In the genomic region with DNA sequence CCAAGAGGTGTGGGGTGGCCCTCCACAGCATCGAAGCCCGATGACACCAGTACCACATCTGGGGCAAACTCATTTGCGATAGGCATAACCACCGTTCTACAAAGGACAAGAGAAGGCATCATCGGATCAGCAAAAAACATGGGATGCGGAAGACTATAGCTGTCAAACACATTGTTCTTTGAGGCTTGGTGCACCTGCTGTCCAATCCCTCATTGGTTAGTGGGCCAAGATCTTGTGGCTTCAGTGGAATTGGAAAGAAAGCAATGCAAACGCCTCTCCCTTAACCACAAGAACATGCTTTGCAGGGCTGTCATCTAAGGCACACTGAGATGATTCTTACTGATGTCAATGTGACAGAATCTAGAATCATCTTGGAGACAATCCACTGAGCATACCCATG, we compare ENCODE assay signal across 35 mouse cellular contexts.
"Had no signal": no experiment of that assay in that cellular context is flagged by ENCODE, and none has a peak within 500 bp of the region (broad histone marks: within the 10 kb centered on the region; RNA-seq: fewer than 3 reads in every experiment).

No protein-coding gene starts in this region.

- H3K4me3 ChIP-seq: heart, embryonic 10.5 days; heart, embryonic 12.5 days; heart, embryonic 13.5 days; heart, embryonic 15.5 days; hindbrain, embryonic 10.5 days; hindbrain, embryonic 12.5 days; hindbrain, embryonic 13.5 days; hindbrain, embryonic 15.5 days; intestine, embryonic 15.5 days; kidney, embryonic 15.5 days; layer of hippocampus, adult 2 months had no signal

- DNase-seq: heart, postnatal 10 days; heart, postnatal 14 days; heart, postnatal 36 days; heart, postnatal 4 days; kidney, adult 11 months; kidney, adult 18-20 months; kidney, adult 2 months; kidney, adult 8-10 months; kidney, adult 9 months; kidney, postnatal 10 days; kidney, postnatal 14 days; kidney, postnatal 25 days; kidney, postnatal 36 days; kidney, postnatal 4 days; layer of hippocampus, adult 9-11 months; layer of hippocampus, postnatal 36 days had no signal

- ATAC-seq: hindbrain, embryonic 16.5 days; hindbrain, postnatal 0 days; inflammation-experienced regulatory T-cells, adult 6 months; intestine, embryonic 15.5 days; intestine, embryonic 16.5 days; intestine, postnatal 0 days had no signal

- H3K9me3 ChIP-seq: heart, embryonic 10.5 days; heart, embryonic 12.5 days; heart, embryonic 13.5 days; heart, embryonic 15.5 days; hindbrain, embryonic 10.5 days; hindbrain, embryonic 12.5 days; hindbrain, embryonic 13.5 days; hindbrain, embryonic 15.5 days; intestine, embryonic 15.5 days; kidney, embryonic 15.5 days had no signal

- H3K4me2 ChIP-seq: heart, embryonic 11.5 days; heart, embryonic 12.5 days; heart, embryonic 13.5 days; heart, embryonic 15.5 days; hindbrain, embryonic 12.5 days; hindbrain, embryonic 13.5 days; hindbrain, embryonic 14.5 days; hindbrain, embryonic 15.5 days; intestine, embryonic 15.5 days; kidney, embryonic 15.5 days had no signal

- H3K9ac ChIP-seq: heart, embryonic 12.5 days; heart, embryonic 13.5 days; heart, embryonic 15.5 days; hindbrain, embryonic 12.5 days; hindbrain, embryonic 13.5 days; hindbrain, embryonic 14.5 days; hindbrain, embryonic 15.5 days; intestine, embryonic 15.5 days; kidney, embryonic 15.5 days had no signal

- H3K27me3 ChIP-seq: heart, embryonic 12.5 days; heart, embryonic 13.5 days; heart, embryonic 15.5 days; hindbrain, embryonic 12.5 days; hindbrain, embryonic 13.5 days; hindbrain, embryonic 15.5 days; intestine, embryonic 15.5 days; kidney, embryonic 15.5 days had no signal

- H3K4me1 ChIP-seq: heart, embryonic 10.5 days; heart, embryonic 12.5 days; heart, embryonic 13.5 days; heart, embryonic 15.5 days; hindbrain, embryonic 10.5 days; hindbrain, embryonic 12.5 days; hindbrain, embryonic 13.5 days; hindbrain, embryonic 15.5 days; intestine, embryonic 15.5 days; kidney, embryonic 15.5 days had no signal

- H3K27ac ChIP-seq: heart, embryonic 10.5 days; heart, embryonic 13.5 days; heart, embryonic 15.5 days; hindbrain, embryonic 10.5 days; hindbrain, embryonic 12.5 days; hindbrain, embryonic 13.5 days; hindbrain, embryonic 14.5 days; hindbrain, embryonic 15.5 days; hindbrain, postnatal 0 days; intestine, embryonic 15.5 days; kidney, embryonic 15.5 days; kidney, postnatal 0 days; layer of hippocampus, adult 2 months had no signal
